Mouse (Mus musculus): ENCODE results near the gene Mal.
A peak's percentile ranks its signal among the peaks of the same experiment; 100 is the strongest.

Mal gene

DNA sequence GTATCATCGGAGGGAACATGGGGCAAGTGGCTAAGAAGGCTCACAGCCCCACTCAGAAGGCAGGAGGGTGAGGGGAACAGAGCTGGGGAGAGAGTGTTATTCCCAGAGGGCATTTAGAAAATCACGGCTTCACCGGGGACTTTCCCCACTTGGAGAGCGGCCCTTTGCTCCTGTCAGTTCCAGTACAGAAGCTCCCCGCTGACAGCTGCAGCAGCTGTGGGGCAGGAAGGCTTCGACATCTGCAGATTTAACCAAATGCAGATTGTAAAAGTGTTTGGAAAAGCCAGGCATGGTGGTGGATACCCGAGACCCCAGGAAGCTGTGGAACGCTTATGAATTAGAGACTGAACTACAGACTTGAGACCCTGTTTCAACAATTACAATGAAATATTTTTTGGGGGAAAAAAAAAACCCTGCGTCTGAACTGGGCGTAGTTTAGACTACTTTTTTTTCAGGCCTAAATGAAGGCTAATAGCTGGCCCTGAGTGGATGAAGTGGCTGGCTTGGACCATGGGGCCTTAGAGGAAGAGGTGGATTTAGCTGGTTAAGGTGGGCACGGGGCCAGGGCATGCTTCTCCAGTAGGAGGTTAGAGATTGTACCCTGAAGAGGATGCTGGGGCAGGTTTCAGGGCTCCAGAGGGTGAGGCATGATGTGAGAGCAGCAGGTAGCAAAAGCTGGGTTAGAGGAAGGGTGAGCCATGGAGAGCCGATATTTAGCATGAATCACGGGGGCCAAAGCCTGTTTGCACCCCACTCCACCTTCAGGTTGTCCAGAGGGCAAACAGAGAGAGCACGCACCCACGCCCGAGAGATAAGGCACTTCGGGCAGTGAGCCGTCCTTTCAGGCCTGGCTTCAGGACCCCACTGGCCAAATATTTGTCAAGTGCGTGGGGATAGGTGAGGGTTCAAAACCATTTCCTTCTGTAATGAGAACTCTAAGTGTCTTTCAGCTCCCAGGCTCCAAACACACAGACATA, 12.5 kb downstream of the Mal start:
- Histone ChIP-seq H3K27me3 (ENCODE audit: control insufficient read depth, insufficient read depth, low read length, poor library complexity, severe bottlenecking) (no peaks in the 10 kb centered on the region), H3K36me3 (ENCODE audit: control insufficient read depth, insufficient read depth, low read length, poor library complexity, severe bottlenecking) (no peaks in the 10 kb centered on the region)
- no peak for DNase-seq (ENCODE audit: low read depth, low spot score)

DNA sequence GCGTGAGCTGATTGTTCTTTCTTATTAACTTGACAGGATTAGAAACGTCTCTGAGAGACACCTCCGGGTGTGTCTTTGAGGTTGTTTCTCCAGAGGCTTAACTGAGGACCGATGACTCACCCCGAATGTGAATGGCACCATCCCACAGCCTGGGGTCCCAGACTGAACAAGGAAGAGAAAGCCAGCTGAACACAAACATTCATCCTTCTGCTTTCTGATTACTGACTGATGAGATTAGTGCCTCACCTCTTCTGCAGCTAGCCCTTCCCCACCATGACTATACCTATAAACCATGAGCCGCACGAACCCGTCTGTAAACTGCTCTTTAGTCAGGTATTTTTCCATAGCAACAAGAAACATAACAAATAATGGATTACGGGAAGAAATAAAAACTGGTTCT, 17.5 kb downstream of the Mal start:
- H3K36me3 ChIP-seq (ENCODE audit: control insufficient read depth, insufficient read depth, low read length, poor library complexity, severe bottlenecking): no peaks in the 10 kb centered on the region
- DNase-seq (ENCODE audit: low read depth, low spot score): no peak

DNA sequence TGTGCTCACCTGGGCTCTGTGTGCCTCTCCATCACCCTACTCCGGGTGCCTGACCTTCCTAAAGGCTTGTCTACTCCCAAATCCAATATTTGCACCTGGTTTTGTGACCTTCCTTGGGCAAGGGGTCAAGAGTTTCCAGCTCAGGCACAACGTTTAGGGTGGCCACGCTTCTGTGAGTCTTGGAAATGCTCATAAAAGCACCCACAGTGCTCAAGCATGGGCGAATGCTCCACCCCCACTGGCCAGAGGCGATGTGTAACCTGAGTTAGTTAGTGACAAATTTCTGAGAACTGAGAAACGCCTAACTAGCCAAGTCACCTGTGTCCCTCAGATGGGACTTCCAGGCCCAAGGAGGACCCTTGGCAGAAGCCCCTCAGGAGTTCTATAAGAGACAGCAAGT, 20.9 kb downstream of the Mal start:
- no peak for DNase-seq (ENCODE audit: low read depth, low spot score)
- Histone ChIP-seq H3K36me3 (ENCODE audit: control insufficient read depth, insufficient read depth, low read length, poor library complexity, severe bottlenecking) (no peaks in the 10 kb centered on the region), H3K27me3 (ENCODE audit: control insufficient read depth, insufficient read depth, low read length, poor library complexity, severe bottlenecking) (no peaks in the 10 kb centered on the region)

More for the DNA sequence above, 17.5 kb downstream of the Mal start:
- H3K27me3 ChIP-seq (ENCODE audit: control insufficient read depth, insufficient read depth, low read length, poor library complexity, severe bottlenecking): no peaks in the 10 kb centered on the region

- Histone ChIP-seq H3K27me3 (ENCODE audit: control insufficient read depth, insufficient read depth, low read length, poor library complexity, severe bottlenecking) (no peaks in the 10 kb centered on the region), H3K36me3 (ENCODE audit: control insufficient read depth, insufficient read depth, low read length, poor library complexity, severe bottlenecking) (no peaks in the 10 kb centered on the region)
- DNase-seq (ENCODE audit: low read depth, low spot score): no peak
Measured at GRCm38 (mm10) chr2:127632601-127633000, 23.9 kb downstream of the Mal start.

DNA sequence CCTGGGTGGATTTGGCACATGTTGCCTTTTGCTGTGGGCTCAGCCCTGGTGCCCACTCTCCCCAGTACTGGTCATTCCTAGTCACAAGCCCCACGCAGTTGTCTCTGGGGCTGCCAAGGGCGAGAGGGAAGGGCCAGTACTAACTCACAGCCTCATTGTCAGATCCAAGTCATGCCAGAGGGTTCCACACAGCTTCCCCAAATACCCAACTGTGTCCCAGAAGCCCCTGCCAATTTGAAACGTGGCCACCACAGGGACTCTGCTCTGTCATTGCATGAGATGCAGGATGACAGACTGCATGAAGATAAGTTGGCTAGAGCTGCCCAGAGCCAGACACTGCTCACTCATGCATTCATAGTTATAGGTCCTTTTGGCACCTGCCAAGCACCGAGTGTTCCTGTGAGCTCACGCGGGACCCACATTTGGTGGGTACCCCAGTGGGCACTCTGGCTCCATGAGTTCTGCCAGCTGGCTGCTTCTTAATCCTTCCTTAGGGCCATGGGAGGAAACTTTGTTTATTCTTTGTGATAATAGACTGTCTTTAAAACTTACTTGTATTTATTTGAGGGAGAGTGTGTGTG, 28.4 kb downstream of the Mal start:
- H3K27me3 ChIP-seq (ENCODE audit: control insufficient read depth, insufficient read depth, low read length, poor library complexity, severe bottlenecking): no peaks in the 10 kb centered on the region
- no peak for DNase-seq (ENCODE audit: low read depth, low spot score)
- H3K36me3 ChIP-seq (ENCODE audit: control insufficient read depth, insufficient read depth, low read length, poor library complexity, severe bottlenecking): no peaks in the 10 kb centered on the region

DNA sequence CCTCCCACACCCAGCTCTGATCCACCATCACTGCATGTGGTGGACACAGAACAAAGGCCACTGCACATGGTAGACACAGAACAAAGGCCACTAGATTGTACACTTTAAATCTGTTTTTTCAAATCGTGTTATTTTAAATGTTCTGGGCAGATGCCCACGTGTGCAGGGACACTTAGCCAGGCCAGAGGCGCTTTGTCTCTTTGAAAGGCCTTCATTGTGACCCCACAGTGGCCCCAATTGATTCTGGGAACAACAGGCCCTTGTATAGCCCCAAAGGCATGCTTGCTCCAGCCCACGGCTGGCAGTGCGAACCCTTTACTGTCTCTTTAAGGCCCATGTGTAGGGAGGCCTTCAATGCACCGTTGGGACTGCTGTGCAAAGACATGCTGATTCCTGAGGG, 29.1 kb downstream of the Mal start:
- H3K36me3 ChIP-seq (ENCODE audit: control insufficient read depth, insufficient read depth, low read length, poor library complexity, severe bottlenecking): no peaks in the 10 kb centered on the region
- no peak for DNase-seq (ENCODE audit: low read depth, low spot score)
- no peaks in the 10 kb centered on the region for H3K27me3 ChIP-seq (ENCODE audit: control insufficient read depth, insufficient read depth, low read length, poor library complexity, severe bottlenecking)

DNA sequence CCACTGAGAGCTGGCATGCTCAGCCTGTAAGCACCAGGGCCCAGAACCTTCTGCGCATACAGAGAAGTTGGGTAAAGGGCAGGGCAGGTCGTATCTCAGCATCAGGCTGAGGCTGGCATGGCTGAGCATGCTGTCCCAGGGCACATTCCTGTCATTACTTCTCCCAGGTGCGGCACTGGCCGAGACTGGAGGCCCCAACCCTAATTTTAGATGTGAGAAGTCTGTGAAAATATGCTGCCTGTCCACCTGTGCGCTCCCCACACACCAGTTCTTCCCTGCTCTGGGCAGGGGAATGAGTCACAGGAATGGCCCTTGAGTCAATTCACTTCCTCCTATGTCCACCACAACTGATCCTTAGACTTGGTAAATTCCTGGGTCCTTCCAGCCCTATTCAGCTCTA, 30.8 kb downstream of the Mal start:
- H3K27me3 ChIP-seq (ENCODE audit: control insufficient read depth, insufficient read depth, low read length, poor library complexity, severe bottlenecking): no peaks in the 10 kb centered on the region
- no peaks in the 10 kb centered on the region for H3K36me3 ChIP-seq (ENCODE audit: control insufficient read depth, insufficient read depth, low read length, poor library complexity, severe bottlenecking)
- no peak for DNase-seq (ENCODE audit: low read depth, low spot score)

- H3K36me3 ChIP-seq (ENCODE audit: control insufficient read depth, insufficient read depth, low read length, poor library complexity, severe bottlenecking): no peaks in the 10 kb centered on the region
- no peak for DNase-seq (ENCODE audit: low read depth, low spot score)
- H3K27me3 ChIP-seq (ENCODE audit: control insufficient read depth, insufficient read depth, low read length, poor library complexity, severe bottlenecking): no peaks in the 10 kb centered on the region
Measured at GRCm38 (mm10) chr2:127624786-127625185, 31.7 kb downstream of the Mal start.

DNA sequence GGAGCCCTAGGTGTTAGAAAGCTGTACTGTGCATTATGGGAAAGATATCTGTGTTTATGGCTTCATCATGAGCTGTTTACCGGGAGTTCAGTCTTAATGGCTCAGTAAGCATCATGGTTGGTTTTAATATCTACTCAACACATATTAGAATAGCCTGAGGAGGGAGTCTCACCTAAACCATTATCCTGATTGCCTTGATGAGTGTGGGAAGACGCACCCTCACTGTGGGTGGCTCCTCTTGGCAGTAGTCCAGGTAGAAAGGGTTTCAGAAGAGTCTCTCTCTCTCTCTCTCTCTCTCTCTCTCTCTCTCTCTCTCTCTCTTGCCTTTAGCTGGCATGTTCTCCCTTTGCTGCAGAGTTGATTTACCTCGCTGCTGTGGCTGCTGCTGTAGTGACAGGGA, 34.4 kb downstream of the Mal start:
- Histone ChIP-seq H3K27me3 (ENCODE audit: control insufficient read depth, insufficient read depth, low read length, poor library complexity, severe bottlenecking) (no peaks in the 10 kb centered on the region), H3K36me3 (ENCODE audit: control insufficient read depth, insufficient read depth, low read length, poor library complexity, severe bottlenecking) (no peaks in the 10 kb centered on the region)
- DNase-seq (ENCODE audit: low read depth, low spot score): no peak

DNA sequence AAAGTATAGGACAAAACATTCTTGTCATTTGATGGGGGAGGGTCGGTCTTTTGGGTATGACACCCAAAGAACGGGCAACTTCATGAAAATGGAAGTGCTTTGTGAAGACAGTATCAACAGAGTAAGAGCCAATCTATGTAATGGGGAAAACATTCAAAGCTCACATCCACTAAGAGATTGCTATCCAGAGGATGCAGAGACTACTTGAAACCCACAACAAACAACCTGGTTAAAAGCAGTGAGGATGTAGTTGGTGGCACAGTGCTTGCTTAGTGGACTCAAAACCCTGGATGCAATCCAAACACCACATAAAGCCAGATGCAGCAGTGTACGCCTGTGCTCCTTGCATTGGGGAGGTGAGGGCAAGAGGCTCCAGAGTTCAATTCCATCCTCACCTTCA, 37.2 kb downstream of the Mal start:
- Histone ChIP-seq H3K27me3 (ENCODE audit: control insufficient read depth, insufficient read depth, low read length, poor library complexity, severe bottlenecking) (no peaks in the 10 kb centered on the region), H3K36me3 (ENCODE audit: control insufficient read depth, insufficient read depth, low read length, poor library complexity, severe bottlenecking) (no peaks in the 10 kb centered on the region)
- DNase-seq (ENCODE audit: low read depth, low spot score): no peak

DNA sequence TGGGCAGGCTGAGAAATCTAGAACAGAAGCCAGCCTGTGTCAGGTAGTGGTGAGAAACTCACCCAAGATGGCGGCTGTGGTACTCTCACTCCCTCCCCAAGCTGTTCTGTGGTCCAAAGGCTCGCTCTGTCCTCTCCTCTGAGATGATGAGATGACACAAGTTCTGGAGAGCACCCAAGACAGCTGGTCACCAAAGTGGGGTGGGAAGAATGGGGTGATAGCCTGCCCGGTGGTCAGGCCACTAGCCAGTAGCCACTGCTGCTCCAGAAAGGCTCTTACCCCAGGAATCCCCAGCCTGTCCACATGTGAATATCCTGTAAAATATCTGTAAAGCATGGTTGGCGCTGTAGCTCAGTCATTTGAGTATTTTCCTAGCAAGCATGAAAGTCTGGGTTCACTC, 44.2 kb downstream of the Mal start:
- no peaks in the 10 kb centered on the region for H3K27me3 ChIP-seq (ENCODE audit: control insufficient read depth, insufficient read depth, low read length, poor library complexity, severe bottlenecking)
- no peaks in the 10 kb centered on the region for H3K36me3 ChIP-seq (ENCODE audit: control insufficient read depth, insufficient read depth, low read length, poor library complexity, severe bottlenecking)
- DNase-seq (ENCODE audit: low read depth, low spot score): no peak

DNA sequence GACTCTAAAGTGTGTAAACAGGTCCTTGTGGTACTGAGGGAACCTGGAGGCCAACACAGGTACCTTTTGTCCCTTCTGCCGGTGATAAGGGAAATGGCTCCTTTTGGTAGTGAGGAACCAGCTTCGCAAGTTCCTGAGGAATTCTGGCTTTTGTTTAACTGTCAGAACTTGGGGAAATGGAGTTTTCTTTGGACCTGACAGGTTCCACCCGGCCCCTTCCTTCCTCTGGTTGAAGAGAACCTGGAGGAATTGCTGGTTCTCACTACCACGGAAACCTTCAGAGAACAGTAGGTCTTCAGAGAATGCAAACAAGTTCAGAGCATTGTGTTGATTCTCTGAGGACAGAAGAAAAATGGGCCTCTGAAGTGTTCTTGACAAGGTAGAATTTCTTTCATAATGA, 45.1 kb downstream of the Mal start:
- no peak for DNase-seq (ENCODE audit: low read depth, low spot score)
- H3K36me3 ChIP-seq (ENCODE audit: control insufficient read depth, insufficient read depth, low read length, poor library complexity, severe bottlenecking): no peaks in the 10 kb centered on the region
- H3K27me3 ChIP-seq (ENCODE audit: control insufficient read depth, insufficient read depth, low read length, poor library complexity, severe bottlenecking): no peaks in the 10 kb centered on the region

GRCm38 (mm10) chr2:127608986-127609385, 47.5 kb downstream of the Mal start:
- Histone ChIP-seq H3K36me3 (ENCODE audit: control insufficient read depth, insufficient read depth, low read length, poor library complexity, severe bottlenecking) (peaks cover 2% of the 10 kb centered on the region; the same call in 1 of the 2 replicates), H3K27me3 (ENCODE audit: control insufficient read depth, insufficient read depth, low read length, poor library complexity, severe bottlenecking) (no peaks in the 10 kb centered on the region)
- DNase-seq (ENCODE audit: low read depth, low spot score): no peak

DNA sequence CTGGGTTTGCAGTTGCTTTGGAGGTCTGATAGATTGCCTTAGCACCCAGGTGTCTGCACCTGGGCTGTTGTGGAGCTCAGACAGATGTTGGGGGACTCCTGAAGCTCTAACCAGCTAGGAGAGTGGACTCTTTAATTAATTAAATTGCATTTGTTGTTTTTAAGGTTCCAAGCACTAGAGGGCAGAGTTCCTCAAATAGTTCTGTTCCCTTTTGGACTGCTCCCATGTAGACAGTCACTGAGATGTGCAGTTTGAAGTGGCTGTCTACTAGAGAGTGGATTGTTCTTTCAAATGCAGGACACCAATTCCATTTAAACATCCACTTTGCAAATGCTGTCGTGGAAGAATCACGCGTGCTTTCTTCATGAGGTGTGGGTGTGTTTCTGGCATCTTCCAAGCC, 48.3 kb downstream of the Mal start:
- Histone ChIP-seq H3K27me3 (ENCODE audit: control insufficient read depth, insufficient read depth, low read length, poor library complexity, severe bottlenecking) (no peaks in the 10 kb centered on the region), H3K36me3 (ENCODE audit: control insufficient read depth, insufficient read depth, low read length, poor library complexity, severe bottlenecking) (peaks cover 3% of the 10 kb centered on the region; the same call in 1 of the 2 replicates)
- peak; percentile 39 for DNase-seq (ENCODE audit: low read depth, low spot score)

DNA sequence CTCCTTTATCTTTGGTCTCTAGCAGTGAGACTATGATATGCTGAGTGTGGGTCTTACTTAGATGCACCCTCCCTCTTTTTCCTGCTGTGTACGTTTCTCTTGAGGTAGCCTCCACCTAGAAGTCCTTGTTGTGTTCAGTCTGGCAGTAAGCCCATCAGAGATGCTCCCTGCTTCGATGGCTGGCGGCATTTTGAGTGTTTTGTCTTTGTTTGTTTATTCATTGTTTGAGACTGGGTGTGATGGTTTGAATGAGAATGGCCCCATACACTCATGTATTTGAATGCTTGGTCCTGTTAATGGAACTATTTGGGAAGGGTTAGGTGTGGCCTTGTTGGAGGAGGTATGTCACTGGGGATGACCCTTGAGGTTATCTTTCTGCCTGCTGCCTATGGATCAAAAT, 51.3 kb downstream of the Mal start:
- Histone ChIP-seq H3K36me3 (ENCODE audit: control insufficient read depth, insufficient read depth, low read length, poor library complexity, severe bottlenecking) (peaks cover 4% of the 10 kb centered on the region; the same call in 1 of the 2 replicates), H3K27me3 (ENCODE audit: control insufficient read depth, insufficient read depth, low read length, poor library complexity, severe bottlenecking) (no peaks in the 10 kb centered on the region)
- DNase-seq (ENCODE audit: low read depth, low spot score): no peak

Measured in splenic B cell, adult 2 months (primary cell).